9 mouse cellular contexts compared by ENCODE assay signal in genomic region chr1:134725276-134725675, GRCm38 (mm10).
DNase-seq lines count a peak whose midpoint lies in the region; ATAC-seq and TF ChIP-seq lines count a peak whose summit lies in the region.
"Had no signal": no experiment of that assay in that cellular context is flagged by ENCODE, and none has a peak within 500 bp of the region (broad histone marks: within the 10 kb centered on the region; RNA-seq: fewer than 3 reads in every experiment).

No protein-coding gene starts in this region.

- peak; percentile 75 for TF ChIP-seq CTCF in lung, embryonic 14.5 days (IDR thresholded peaks at IDR 0.05; ENCODE audit: low read depth)

- no peak overlapping the region for H3K27ac ChIP-seq in heart, embryonic 12.5 days (ENCODE audit: poor library complexity, severe bottlenecking)
- H3K27ac ChIP-seq in lung, embryonic 14.5 days (ENCODE audit: low read depth), result no peak overlapping the region
- H3K27ac ChIP-seq: embryonic facial prominence, embryonic 12.5 days had no signal

- H3K9me3 ChIP-seq in heart, embryonic 12.5 days (replicated peaks), result no peaks in the 10 kb centered on the region
- H3K9me3 ChIP-seq in lung, embryonic 14.5 days (ENCODE audit: low read depth, low read length), result no peaks in the 10 kb centered on the region
- H3K9me3 ChIP-seq: embryonic facial prominence, embryonic 12.5 days had no signal

- no peak overlapping the region for H3K4me2 ChIP-seq in heart, embryonic 12.5 days
- H3K4me2 ChIP-seq in lung, embryonic 14.5 days, result no peak overlapping the region
- H3K4me2 ChIP-seq: embryonic facial prominence, embryonic 12.5 days had no signal

- H3K27me3 ChIP-seq in heart, embryonic 12.5 days (replicated peaks), result peaks cover 39% of the 10 kb centered on the region
- H3K27me3 ChIP-seq in lung, embryonic 14.5 days (ENCODE audit: insufficient read depth, low read length), result no peaks in the 10 kb centered on the region
- H3K27me3 ChIP-seq: embryonic facial prominence, embryonic 12.5 days had no signal

- H3K9ac ChIP-seq in heart, embryonic 12.5 days, result no peak overlapping the region
- no peak overlapping the region for H3K9ac ChIP-seq in lung, embryonic 14.5 days
- H3K9ac ChIP-seq: embryonic facial prominence, embryonic 12.5 days had no signal

- peak; percentile 31 for DNase-seq in layer of hippocampus, adult 9-11 months
- DNase-seq in layer of hippocampus, postnatal 14 days (ENCODE audit: low spot score in 2 of 2), result no peak
- DNase-seq in NIH3T3 (ENCODE audit: low read depth), result peak; percentile 81
- DNase-seq in cerebellum, adult 11-12 months, result peak; percentile 95
- DNase-seq in lung, embryonic 14.5 days, result peak; percentile 70
- DNase-seq in thymus, postnatal 36 days, result peak; percentile 31 to 32
- DNase-seq in ovary, postnatal 10 days (ENCODE audit: low spot score), result no peak

- 0 out of 2 replicates have a peak, but pooled peaks cover 7% of the 10 kb centered on the region for H3K4me1 ChIP-seq in heart, embryonic 12.5 days (replicated peaks)
- no peaks in the 10 kb centered on the region for H3K4me1 ChIP-seq in lung, embryonic 14.5 days (ENCODE audit: insufficient read depth)
- H3K4me1 ChIP-seq: embryonic facial prominence, embryonic 12.5 days had no signal

- peak; percentile 33; the same call in 1 of the 2 replicates for ATAC-seq in heart, embryonic 12.5 days (ENCODE audit: insufficient number of reproducible peaks, low FRiP score)
- ATAC-seq in lung, embryonic 14.5 days (ENCODE audit: insufficient read depth), result peak; percentile 54; the same call in 1 of the 2 replicates

- H3K4me3 ChIP-seq in heart, embryonic 12.5 days, result no peak overlapping the region
- H3K4me3 ChIP-seq in lung, embryonic 14.5 days (ENCODE audit: low read depth, low read length), result no peak overlapping the region
- H3K4me3 ChIP-seq: embryonic facial prominence, embryonic 12.5 days had no signal

- 41% methylated on average over 5 of the region's 5 CpGs for WGBS in heart, embryonic 12.5 days
- WGBS in lung, embryonic 14.5 days, result 38% methylated on average over 5 of the region's 5 CpGs

- H3K36me3 ChIP-seq in heart, embryonic 12.5 days, result no peaks in the 10 kb centered on the region
- H3K36me3 ChIP-seq in lung, embryonic 14.5 days (ENCODE audit: insufficient read depth), result no peaks in the 10 kb centered on the region
- H3K36me3 ChIP-seq: embryonic facial prominence, embryonic 12.5 days had no signal

Comparison
In these comparisons a context has a peak if more than half of its experiments do, and no peak if none do; other contexts are left out.
1. DNase-seq: peak in layer of hippocampus, adult 9-11 months (single experiment), NIH3T3 (single experiment), cerebellum, adult 11-12 months (single experiment), lung, embryonic 14.5 days (single experiment) and thymus, postnatal 36 days (2 of 2); none in layer of hippocampus, postnatal 14 days (0 of 2) and ovary, postnatal 10 days (single experiment).